Comparison of ENCODE assay signal across 8 mouse cellular contexts in the genomic region with DNA sequence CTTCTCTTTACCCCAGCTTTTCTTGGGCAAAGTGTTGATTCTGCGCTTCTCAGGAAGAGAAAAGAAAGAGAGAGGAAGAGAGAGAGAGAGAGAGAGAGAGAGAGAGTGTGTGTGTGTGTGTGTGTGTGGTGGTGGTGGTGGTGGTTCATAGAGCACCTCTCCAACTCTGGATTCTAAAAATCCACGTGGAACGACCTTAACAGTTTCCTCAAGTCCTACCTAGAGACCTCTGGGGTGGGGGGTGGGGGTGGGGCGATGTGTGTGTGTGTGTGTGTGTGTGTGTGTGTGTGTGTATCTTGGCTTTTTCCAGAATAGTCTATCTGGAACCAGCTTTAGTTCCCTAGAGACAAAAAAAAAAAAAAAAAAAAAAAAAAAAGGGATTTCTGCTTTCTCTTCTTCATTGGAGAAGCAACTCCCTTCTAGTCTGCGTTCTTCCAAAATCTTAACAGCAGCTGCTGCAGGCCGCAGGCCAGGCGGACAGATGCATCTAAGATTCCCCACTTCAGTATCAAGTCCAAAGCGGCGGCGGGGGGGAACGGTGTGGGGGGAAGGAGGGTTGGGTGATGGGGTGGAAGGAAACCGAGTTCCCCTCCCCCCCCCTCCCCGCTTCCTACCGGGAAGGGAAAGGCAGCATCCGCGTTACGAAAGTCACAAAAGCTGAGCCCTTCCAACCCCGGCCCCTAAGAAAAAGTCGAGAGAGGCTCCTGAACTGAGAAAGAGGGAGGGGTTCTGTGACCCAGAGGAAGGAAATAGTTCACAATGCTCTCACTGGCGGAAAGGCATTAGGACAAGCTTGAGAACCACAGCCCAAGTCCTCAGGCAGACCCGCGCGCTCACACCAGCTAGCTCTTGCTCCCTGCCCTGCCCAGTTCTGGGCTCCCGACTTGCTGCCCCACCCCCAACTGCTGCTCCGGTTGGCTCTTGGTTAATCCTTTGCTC. TPM values are rescaled to one million over a fixed set of nuclear protein-coding genes. Genes with fewer than 3 reads are reported as not detected.
DNase-seq lines count a peak whose midpoint lies in the region; ATAC-seq and TF ChIP-seq lines count a peak whose summit lies in the region.

No protein-coding gene starts in this region.

- peak; percentile 42; the same call in 1 of the 2 replicates for TF ChIP-seq POLR2A in small intestine, adult 2 months (IDR thresholded peaks at IDR 0.05; ENCODE audit: low read depth, low read length)

- 1% methylated on average over 22 of the region's 25 CpGs for WGBS in forebrain, embryonic 11.5 days
- WGBS in small intestine, adult 2 months, result under 1% methylated on average over 25 of the region's 25 CpGs

- peak overlapping the region; percentile 66 for H3K9ac ChIP-seq in forebrain, embryonic 11.5 days (ENCODE audit: low read length)

- peak; percentile 30 for DNase-seq in 416B (ENCODE audit: low read depth)
- peak; percentile 77 for DNase-seq in adrenal gland, postnatal 10 days
- peak; percentile 80 for DNase-seq in forebrain, embryonic 11.5 days (ENCODE audit: low spot score)
- DNase-seq in heart, postnatal 10 days, result peak; percentile 86 to 88
- peak; percentile 92 to 93 for DNase-seq in kidney, postnatal 36 days
- peak; percentile 84 to 93 for DNase-seq in lung, postnatal 4 days
- no peak for DNase-seq in spleen, adult 12 weeks (ENCODE audit: low spot score)

- peak overlapping the region; percentile 80; the same call in 1 of the 2 replicates for H3K27ac ChIP-seq in forebrain, embryonic 11.5 days (ENCODE audit: low read depth, low read length)
- H3K27ac ChIP-seq in small intestine, adult 2 months (ENCODE audit: insufficient read depth, low read depth, low read length), result peak overlapping the region; percentile 90

- no peaks in the 10 kb centered on the region for H3K9me3 ChIP-seq in forebrain, embryonic 11.5 days (ENCODE audit: control insufficient read depth, low read length)

- TF ChIP-seq CTCF in small intestine, adult 2 months (IDR thresholded peaks at IDR 0.05; ENCODE audit: extremely low read depth, insufficient read length, insufficient replicate concordance, low read depth, low read length), result no peak

- no peaks in the 10 kb centered on the region for H3K27me3 ChIP-seq in forebrain, embryonic 11.5 days (ENCODE audit: control insufficient read depth, insufficient read depth, low read length)
- peaks cover 13% of the 10 kb centered on the region for H3K27me3 ChIP-seq in small intestine, adult 2 months (ENCODE audit: control insufficient read depth, insufficient read depth, low read length)

- H3K4me3 ChIP-seq in forebrain, embryonic 11.5 days (ENCODE audit: low read depth, low read length), result peak overlapping the region; percentile 58
- H3K4me3 ChIP-seq in small intestine, adult 2 months (ENCODE audit: low read depth, low read length), result peak overlapping the region; percentile 80

- peak overlapping the region; percentile 93 for H3K4me2 ChIP-seq in forebrain, embryonic 11.5 days (ENCODE audit: low read depth, low read length, severe bottlenecking)

- peak; percentile 22 for ATAC-seq in forebrain, embryonic 11.5 days (replicated peaks; ENCODE audit: low FRiP score)

- peaks cover 5% of the 10 kb centered on the region; the same call in 1 of the 2 replicates for H3K4me1 ChIP-seq in forebrain, embryonic 11.5 days (replicated peaks; ENCODE audit: control insufficient read depth, insufficient read depth, low read length)
- peaks cover 12% of the 10 kb centered on the region for H3K4me1 ChIP-seq in small intestine, adult 2 months (ENCODE audit: control insufficient read depth, insufficient read depth, insufficient read length, low read length)

- no peaks in the 10 kb centered on the region; the same call in 1 of the 2 replicates for H3K36me3 ChIP-seq in forebrain, embryonic 11.5 days (ENCODE audit: control insufficient read depth, insufficient read depth, low read length)
- no peaks in the 10 kb centered on the region for H3K36me3 ChIP-seq in small intestine, adult 2 months (ENCODE audit: control insufficient read depth, insufficient read depth, low read length)

- intact Hi-C loops in heart, postnatal 10 days (cut with DNase I), result loop anchor here (5.0 to 10.0 kb wide), 4 partner anchors 963 to 1458 kb away; a partner anchor contains a TSS

RNA-seq across cellular contexts. Expression of a gene that starts 1.0 kb away (rescaled TPM):
- 10 to 100 TPM; 17.9 to 47.6 TPM for total RNA-seq in adrenal gland, postnatal 10 days (2021)
- polyA plus RNA-seq in forebrain, embryonic 11.5 days (2014; fragmentation: Nextera tagmentation; extraction: Ambion mirVana), result 11.9 and 13.2 TPM in 2 replicates
- 10 to 100 TPM; 41.6 to 60.8 TPM for total RNA-seq in heart, postnatal 10 days (2021)
- 3.1 and 4.6 TPM in 2 replicates for polyA plus RNA-seq in small intestine, adult 2 months (2012; rRNA removed)
